Comparison of ENCODE assay signal across 20 mouse cellular contexts in the genomic region with DNA sequence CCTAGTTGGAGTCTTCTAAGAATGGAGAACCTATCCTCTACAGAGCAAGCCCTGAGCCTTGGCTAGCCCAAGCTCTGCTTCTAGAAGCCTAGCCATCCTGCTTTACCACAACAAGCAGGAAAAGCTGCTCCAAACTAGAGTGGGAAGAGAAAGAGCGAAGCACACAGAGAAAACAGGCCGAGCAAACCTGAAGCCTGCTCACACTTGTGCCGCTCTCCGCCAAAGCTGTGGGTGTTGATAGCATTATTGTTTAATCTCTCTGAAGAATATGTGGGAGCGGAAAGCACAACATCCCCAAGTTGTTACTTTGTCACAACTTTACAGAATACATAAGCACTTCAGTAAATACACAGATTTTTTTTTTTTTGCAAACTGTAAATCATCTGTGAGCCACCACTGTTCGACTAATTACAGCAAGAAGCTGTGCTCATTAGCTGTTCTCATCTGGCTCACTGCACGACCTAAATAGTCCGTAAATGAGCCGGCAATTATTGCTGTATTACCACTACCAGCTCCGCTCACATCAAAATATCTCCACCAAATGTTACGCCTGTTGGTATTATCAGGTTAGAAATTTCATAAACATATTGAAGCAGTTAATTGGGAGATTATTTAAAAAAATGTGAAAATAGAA.
DNase-seq lines count a peak whose midpoint lies in the region; ATAC-seq and TF ChIP-seq lines count a peak whose summit lies in the region.
"Had no signal": no experiment of that assay in that cellular context is flagged by ENCODE, and none has a peak within 500 bp of the region (broad histone marks: within the 10 kb centered on the region; RNA-seq: fewer than 3 reads in every experiment).

No protein-coding gene starts in this region.

- H3K4me2 ChIP-seq in neural tube, embryonic 12.5 days (replicated peaks), result no peak overlapping the region
- peak overlapping the region; percentile 47 for H3K4me2 ChIP-seq in forebrain, embryonic 13.5 days
- H3K4me2 ChIP-seq in neural tube, embryonic 13.5 days, result no peak overlapping the region
- H3K4me2 ChIP-seq: heart, embryonic 11.5 days; limb, embryonic 13.5 days; midbrain, embryonic 15.5 days had no signal

- H3K4me3 ChIP-seq in neural tube, embryonic 12.5 days, result no peak overlapping the region
- H3K4me3 ChIP-seq in forebrain, embryonic 13.5 days, result 0 out of 2 replicates have a peak overlapping the region, but pooled peaks have one; percentile 4
- H3K4me3 ChIP-seq in neural tube, embryonic 13.5 days, result no peak overlapping the region
- no peak overlapping the region for H3K4me3 ChIP-seq in gastrocnemius, adult 2 months
- H3K4me3 ChIP-seq: limb, embryonic 13.5 days; midbrain, embryonic 15.5 days had no signal

- no peak for DNase-seq in neural tube, embryonic 10.5 days (ENCODE audit: extremely low spot score, low spot score)
- no peak for DNase-seq in testis, postnatal 14 days (ENCODE audit: low spot score)
- no peak for DNase-seq in kidney, adult 18-20 months
- DNase-seq in gastrocnemius, adult 2 months, result no peak
- DNase-seq: cerebellum, adult 11 months; cerebellum, postnatal 14 days; heart, postnatal 36 days; thymus, adult 2 months had no signal

- TF ChIP-seq CTCF in gastrocnemius, adult 2 months (IDR thresholded peaks at IDR 0.05), result no peak

- WGBS in neural tube, embryonic 12.5 days, result 81% methylated on average over 11 of the region's 11 CpGs
- WGBS in forebrain, embryonic 13.5 days, result 34% methylated on average over 11 of the region's 11 CpGs
- WGBS in neural tube, embryonic 13.5 days, result 72% methylated on average over 11 of the region's 11 CpGs

- H3K27me3 ChIP-seq in neural tube, embryonic 12.5 days (replicated peaks), result no peaks in the 10 kb centered on the region
- H3K27me3 ChIP-seq in forebrain, embryonic 13.5 days, result no peaks in the 10 kb centered on the region
- no peaks in the 10 kb centered on the region for H3K27me3 ChIP-seq in neural tube, embryonic 13.5 days
- H3K27me3 ChIP-seq: limb, embryonic 13.5 days; midbrain, embryonic 15.5 days had no signal

- intact Hi-C loops in gastrocnemius, adult 2 months (cut with DNase I), result no loop called here

- 0 out of 2 replicates have a peak, but pooled peaks have one; percentile 53 for ATAC-seq in neural tube, embryonic 12.5 days (ENCODE audit: low FRiP score, low read depth)
- ATAC-seq in forebrain, embryonic 13.5 days, result peak; percentile 94
- peak; percentile 53; the same call in 1 of the 2 replicates for ATAC-seq in neural tube, embryonic 13.5 days (ENCODE audit: low read depth)
- ATAC-seq: CD4-positive, CD25-positive, alpha-beta regulatory T cell, adult 4 months; intestine, embryonic 16.5 days; lung, postnatal 0 days; midbrain, embryonic 15.5 days had no signal

- no peaks in the 10 kb centered on the region for H3K9me3 ChIP-seq in neural tube, embryonic 12.5 days
- H3K9me3 ChIP-seq in forebrain, embryonic 13.5 days (replicated peaks), result no peaks in the 10 kb centered on the region
- H3K9me3 ChIP-seq in neural tube, embryonic 13.5 days, result no peaks in the 10 kb centered on the region
- H3K9me3 ChIP-seq: limb, embryonic 13.5 days; midbrain, embryonic 15.5 days had no signal

- H3K27ac ChIP-seq in neural tube, embryonic 12.5 days, result no peak overlapping the region
- H3K27ac ChIP-seq in forebrain, embryonic 13.5 days, result peak overlapping the region; percentile 66
- peak overlapping the region; percentile 59; the same call in 1 of the 2 replicates for H3K27ac ChIP-seq in neural tube, embryonic 13.5 days (replicated peaks)
- H3K27ac ChIP-seq in gastrocnemius, adult 2 months, result no peak overlapping the region
- H3K27ac ChIP-seq: kidney, postnatal 0 days; limb, embryonic 13.5 days; liver, embryonic 14.5 days; midbrain, embryonic 15.5 days had no signal

- no peak overlapping the region for H3K9ac ChIP-seq in neural tube, embryonic 12.5 days
- no peak overlapping the region for H3K9ac ChIP-seq in forebrain, embryonic 13.5 days
- H3K9ac ChIP-seq in neural tube, embryonic 13.5 days, result no peak overlapping the region
- H3K9ac ChIP-seq: limb, embryonic 13.5 days; liver, embryonic 14.5 days; midbrain, embryonic 15.5 days had no signal

- no peaks in the 10 kb centered on the region for H3K4me1 ChIP-seq in neural tube, embryonic 12.5 days
- peaks cover 13% of the 10 kb centered on the region for H3K4me1 ChIP-seq in forebrain, embryonic 13.5 days
- H3K4me1 ChIP-seq in neural tube, embryonic 13.5 days (replicated peaks), result no peaks in the 10 kb centered on the region
- H3K4me1 ChIP-seq: limb, embryonic 13.5 days; midbrain, embryonic 15.5 days had no signal

- no peaks in the 10 kb centered on the region for H3K36me3 ChIP-seq in neural tube, embryonic 12.5 days
- H3K36me3 ChIP-seq in forebrain, embryonic 13.5 days (ENCODE audit: poor library complexity, severe bottlenecking), result no peaks in the 10 kb centered on the region
- H3K36me3 ChIP-seq in neural tube, embryonic 13.5 days, result no peaks in the 10 kb centered on the region
- H3K36me3 ChIP-seq: G1E; limb, embryonic 13.5 days; midbrain, embryonic 15.5 days had no signal

Comparison
In these comparisons a context has a peak if more than half of its experiments do, and no peak if none do; other contexts are left out.
1. H3K27ac ChIP-seq: peak in forebrain, embryonic 13.5 days (single experiment) and neural tube, embryonic 13.5 days (single experiment); none in neural tube, embryonic 12.5 days (single experiment) and gastrocnemius, adult 2 months (single experiment).
2. Peak in every context shown above with its lines, with median percentiles within 50 percentile points of each other: ATAC-seq.